Mouse (Mus musculus): Measurements from ENCODE around the gene Slc25a13. TPM values are rescaled to one million over a fixed set of nuclear protein-coding genes. Genes with fewer than 3 reads are reported as not detected.

Gene Slc25a13
- 1 to 10 TPM; 2.7 to 5.4 TPM for total RNA-seq (2021)

GRCm38 (mm10) chr6:6216507-6217285, at the start of gene Slc25a13:
TSS of gene Slc25a13 (minus strand) at chr6:6217173.
- peak in 1 of 2 experiments; percentile 44 for DNase-seq

- DNase-seq: no peak
Measured at GRCm38 (mm10) chr6:6265761-6266160, 48.8 kb upstream of the Slc25a13 start.

- DNase-seq: no peak
Measured at GRCm38 (mm10) chr6:6263293-6263911, 46.4 kb upstream of the Slc25a13 start.

GRCm38 (mm10) chr6:6260917-6261316, 43.9 kb upstream of the Slc25a13 start:
- DNase-seq: no peak

GRCm38 (mm10) chr6:6248500-6248899, 31.5 kb upstream of the Slc25a13 start:
- DNase-seq: no peak

GRCm38 (mm10) chr6:6243828-6244227, 26.9 kb upstream of the Slc25a13 start:
- no peak for DNase-seq

- peak; percentile 9 to 25 for DNase-seq
Measured at GRCm38 (mm10) chr6:6242114-6242513, 25.1 kb upstream of the Slc25a13 start.

- no peak for DNase-seq
Measured at GRCm38 (mm10) chr6:6236788-6237298, 19.9 kb upstream of the Slc25a13 start.

- DNase-seq: no peak
Measured at GRCm38 (mm10) chr6:6230262-6230661, 13.3 kb upstream of the Slc25a13 start.

GRCm38 (mm10) chr6:6222721-6223120, 5.7 kb upstream of the Slc25a13 start:
- no peak for DNase-seq

GRCm38 (mm10) chr6:6220574-6220973, 3.6 kb upstream of the Slc25a13 start:
- DNase-seq: no peak

- DNase-seq: no peak
Measured at GRCm38 (mm10) chr6:6219661-6220370, 2.8 kb upstream of the Slc25a13 start.

GRCm38 (mm10) chr6:6217286-6217625, 283 bp upstream of the Slc25a13 start:
- DNase-seq: no peak

- DNase-seq: no peak
Measured at GRCm38 (mm10) chr6:6216120-6216506, 860 bp downstream of the Slc25a13 start.

GRCm38 (mm10) chr6:6212360-6213310, 4.3 kb downstream of the Slc25a13 start:
- no peak for DNase-seq

- DNase-seq: no peak
Measured at GRCm38 (mm10) chr6:6211958-6212357, 5.0 kb downstream of the Slc25a13 start.

GRCm38 (mm10) chr6:6210637-6211036, 6.3 kb downstream of the Slc25a13 start:
- no peak for DNase-seq

GRCm38 (mm10) chr6:6208351-6209059, 8.5 kb downstream of the Slc25a13 start:
- no peak for DNase-seq

- DNase-seq: no peak
Measured at GRCm38 (mm10) chr6:6207836-6208235, 9.1 kb downstream of the Slc25a13 start.

GRCm38 (mm10) chr6:6207395-6207794, 9.6 kb downstream of the Slc25a13 start:
- no peak for DNase-seq

- DNase-seq: no peak
Measured at GRCm38 (mm10) chr6:6205599-6206165, 11.3 kb downstream of the Slc25a13 start.
